Mouse (Mus musculus): Measurements from ENCODE around the gene Zfp672.

GRCm38 (mm10) chr11:58354927-58355326, 24.8 kb upstream of the Zfp672 start:
- TF ChIP-seq CTCF (conservative IDR thresholded peaks at IDR 0.05 in 1 of 2, IDR thresholded peaks at IDR 0.05 in 1 of 2; ENCODE audit: low read depth in 2 of 2, low read length in 2 of 2) (no peak), POLR2A (IDR thresholded peaks at IDR 0.05; ENCODE audit: low read depth, low read length) (no peak), ZMIZ1 (IDR thresholded peaks at IDR 0.05; ENCODE audit: low read depth, low read length) (no peak), GABPA (IDR thresholded peaks at IDR 0.05; ENCODE audit: insufficient replicate concordance, low read depth, low read length) (no peak), MAX (IDR thresholded peaks at IDR 0.05; ENCODE audit: low read length) (no peak), ZKSCAN1 (IDR thresholded peaks at IDR 0.05; ENCODE audit: borderline replicate concordance, low read depth, low read length) (no peak), E2F4 (IDR thresholded peaks at IDR 0.05; ENCODE audit: insufficient replicate concordance, low read depth, low read length) (no peak)
